Mouse (Mus musculus) stomach, postnatal 0 days (tissue): ENCODE results near the gene Chn1.

Experiments
- CTCF ChIP-seq: IDR thresholded peaks from 2 replicates; pipeline ENCODE4 v1.5.1; 2016; ENCODE audit warnings: antibody characterized with exemption, low read depth, mild to moderate bottlenecking, moderate library complexity
- EP300 ChIP-seq: optimal IDR thresholded peaks from 2 replicates; pipeline ENCODE3; 2016; ENCODE audit warnings: antibody characterized with exemption

GRCm38 (mm10) chr2:73655663-73656062, 119.5 kb downstream of the Chn1 start:
- TF ChIP-seq CTCF (no peak), EP300 (no peak)
